Mouse (Mus musculus) CH12.LX (cell line): Measurements from ENCODE around the gene BC034090. TPM values are rescaled to one million over a fixed set of nuclear protein-coding genes. Genes with fewer than 3 reads are reported as not detected.

Experiments
- DNase-seq: peaks from one replicate; pipeline ENCODE4 v3.0.0-alpha.2; 2013; ENCODE audit errors: extremely low read depth
- H3K27ac ChIP-seq: 2 replicates; pipeline ENCODE4 v1.5.1; 2012; ENCODE audit warnings: low read depth, mild to moderate bottlenecking, control low read depth, moderate library complexity; ENCODE audit not compliant: insufficient read depth
- H3K27me3 ChIP-seq: replicated peaks from 2 replicates; pipeline ENCODE3; 2012; ENCODE audit warnings: inconsistent platforms
- H3K36me3 ChIP-seq, 2 experiments: replicated peaks in 1 of 2; 2 replicates each; pipeline versions ENCODE3 to v1.6.1; 2012; ENCODE audit warnings: inconsistent platforms in 1 of 2, low read length in 1 of 2, mild to moderate bottlenecking in 1 of 2, mixed read lengths in 1 of 2, moderate library complexity in 1 of 2; ENCODE audit not compliant: control insufficient read depth in 1 of 2, insufficient read depth in 1 of 2
- H3K4me1 ChIP-seq, 2 experiments: 2 replicates each; pipeline ENCODE4 v1.6.1; 2012; ENCODE audit warnings: inconsistent platforms in 1 of 2, moderate library complexity in 1 of 2; ENCODE audit not compliant: insufficient read depth in 2 of 2, control insufficient read depth in 1 of 2
- H3K4me2 ChIP-seq: 2 replicates; pipeline ENCODE4 v1.6.1; 2012; ENCODE audit warnings: low read depth, mild to moderate bottlenecking, control low read depth; ENCODE audit not compliant: poor library complexity, insufficient read depth, severe bottlenecking
- H3K4me3 ChIP-seq, 3 experiments: fragments of 150-350 bp in 1 of 3; sonication (generic) in 1 of 3; replicated peaks in 1 of 3; 2 replicates each; pipeline versions ENCODE3 to v1.5.1; 2011 to 2012; ENCODE audit warnings: low read depth in 2 of 3, low read length in 2 of 3, mild to moderate bottlenecking in 2 of 3, moderate library complexity in 2 of 3, control low read depth in 1 of 3, improper control_type of control experiment in 1 of 3, inconsistent platforms in 1 of 3, mixed read lengths in 1 of 3; ENCODE audit not compliant: poor library complexity in 1 of 3
- H3K79me2 ChIP-seq: replicated peaks from 2 replicates; pipeline ENCODE4 v1.6.1; 2012; ENCODE audit warnings: mild to moderate bottlenecking, moderate library complexity; ENCODE audit not compliant: control insufficient read depth, poor library complexity, insufficient read depth, severe bottlenecking; ENCODE audit errors: extremely low read depth
- H3K9ac ChIP-seq: 2 replicates; pipeline ENCODE4 v1.6.1; 2012; ENCODE audit warnings: low read depth, mild to moderate bottlenecking, control low read depth, moderate library complexity; ENCODE audit not compliant: insufficient read depth
- H3K9me3 ChIP-seq: replicated peaks from 2 replicates; pipeline ENCODE3; 2012; ENCODE audit warnings: low read length, inconsistent platforms, mixed read lengths
- CHD1 ChIP-seq: IDR thresholded peaks from 2 replicates; pipeline ENCODE4 v1.6.1; 2012; ENCODE audit warnings: low read depth, low read length, improper control_type of control experiment, inconsistent platforms
- CHD2 ChIP-seq: IDR thresholded peaks from 2 replicates; pipeline ENCODE4 v1.6.1; 2011; ENCODE audit warnings: low read length, improper control_type of control experiment
- CTCF ChIP-seq, 2 experiments: IDR thresholded peaks in 1 of 2; conservative IDR thresholded peaks in 1 of 2; 2 replicates each; pipeline ENCODE4 v1.5.1; 2011 to 2012; ENCODE audit warnings: low read depth in 2 of 2, low read length in 2 of 2, improper control_type of control experiment in 1 of 2, inconsistent platforms in 1 of 2, mild to moderate bottlenecking in 1 of 2, moderate library complexity in 1 of 2
- E2F4 ChIP-seq: IDR thresholded peaks from 2 replicates; pipeline ENCODE4 v1.6.1; 2011; ENCODE audit warnings: low read depth, low read length, improper control_type of control experiment; ENCODE audit not compliant: insufficient replicate concordance
- ELF1 ChIP-seq: IDR thresholded peaks from 2 replicates; pipeline ENCODE4 v1.6.1; 2014; ENCODE audit warnings: low read depth, mild to moderate bottlenecking, inconsistent platforms, low read length, improper control_type of control experiment
- EP300 ChIP-seq: IDR thresholded peaks from 2 replicates; pipeline ENCODE4 v1.6.1; 2011; ENCODE audit warnings: low read length, improper control_type of control experiment
- ETS1 ChIP-seq: conservative IDR thresholded peaks from 2 replicates; pipeline ENCODE4 v1.6.1; 2012; ENCODE audit warnings: low read depth, mild to moderate bottlenecking, inconsistent platforms, low read length, improper control_type of control experiment, moderate library complexity
- GABPA ChIP-seq: IDR thresholded peaks from 2 replicates; pipeline ENCODE4 v1.6.1; 2012; ENCODE audit warnings: low read depth, low read length, improper control_type of control experiment, inconsistent platforms; ENCODE audit not compliant: insufficient replicate concordance
- JUN ChIP-seq: IDR thresholded peaks from 2 replicates; pipeline ENCODE4 v1.6.1; 2011; ENCODE audit warnings: low read depth, mild to moderate bottlenecking, low read length, improper control_type of control experiment, moderate library complexity; ENCODE audit not compliant: insufficient read depth
- JUND ChIP-seq: conservative IDR thresholded peaks from 2 replicates; pipeline ENCODE4 v1.6.1; 2011; ENCODE audit warnings: low read depth, low read length, improper control_type of control experiment
- KAT2A ChIP-seq: IDR thresholded peaks from 2 replicates; pipeline ENCODE4 v1.6.1; 2012; ENCODE audit warnings: low read length, improper control_type of control experiment, inconsistent platforms; ENCODE audit not compliant: insufficient replicate concordance
- MAFK ChIP-seq: IDR thresholded peaks from 2 replicates; pipeline ENCODE4 v1.6.1; 2011; ENCODE audit warnings: low read length, improper control_type of control experiment; ENCODE audit not compliant: insufficient replicate concordance
- MAX ChIP-seq: IDR thresholded peaks from 2 replicates; pipeline ENCODE4 v1.6.1; 2011; ENCODE audit warnings: low read length, improper control_type of control experiment
- MAZ ChIP-seq: IDR thresholded peaks from 2 replicates; pipeline ENCODE4 v1.6.1; 2012; ENCODE audit warnings: low read depth, mild to moderate bottlenecking, inconsistent platforms, low read length, improper control_type of control experiment, moderate library complexity
- MXI1 ChIP-seq: IDR thresholded peaks from 2 replicates; pipeline ENCODE4 v1.6.1; 2011; ENCODE audit warnings: mild to moderate bottlenecking, low read depth, low read length, improper control_type of control experiment
- MYC ChIP-seq: IDR thresholded peaks from 2 replicates; pipeline ENCODE4 v1.6.1; 2011; ENCODE audit warnings: low read depth, mild to moderate bottlenecking, improper control_type of control experiment, low read length
- NELFE ChIP-seq: IDR thresholded peaks from 2 replicates; pipeline ENCODE4 v1.6.1; 2011; ENCODE audit warnings: low read depth, low read length, improper control_type of control experiment
- NRF1 ChIP-seq: IDR thresholded peaks from 2 replicates; pipeline ENCODE4 v1.6.1; 2014; ENCODE audit warnings: low read depth, mild to moderate bottlenecking, inconsistent platforms, low read length, improper control_type of control experiment, moderate library complexity
- POLR2AphosphoS2 ChIP-seq: IDR thresholded peaks from 2 replicates; pipeline ENCODE4 v1.6.1; 2011; ENCODE audit warnings: low read depth, low read length, improper control_type of control experiment
- SIN3A ChIP-seq: IDR thresholded peaks from 2 replicates; pipeline ENCODE4 v1.6.1; 2012; ENCODE audit warnings: low read length, improper control_type of control experiment, inconsistent platforms
- TCF12 ChIP-seq: IDR thresholded peaks from 2 replicates; pipeline ENCODE4 v1.6.1; 2014; ENCODE audit warnings: low read depth, mild to moderate bottlenecking, inconsistent platforms, low read length, improper control_type of control experiment
- UBTF ChIP-seq: IDR thresholded peaks from 2 replicates; pipeline ENCODE4 v1.6.1; 2012; ENCODE audit warnings: low read depth, mild to moderate bottlenecking, inconsistent platforms, low read length, improper control_type of control experiment, moderate library complexity
- USF1 ChIP-seq: IDR thresholded peaks from 2 replicates; pipeline ENCODE4 v1.6.1; 2014; ENCODE audit warnings: low read depth, mild to moderate bottlenecking, inconsistent platforms, low read length, improper control_type of control experiment
- ZC3H11A ChIP-seq: IDR thresholded peaks from 2 replicates; pipeline ENCODE4 v1.6.1; 2012; ENCODE audit warnings: low read depth, mild to moderate bottlenecking, inconsistent platforms, low read length, improper control_type of control experiment
- ZKSCAN1 ChIP-seq: IDR thresholded peaks from 2 replicates; pipeline ENCODE4 v1.6.1; 2012; ENCODE audit warnings: low read depth, inconsistent platforms, low read length, improper control_type of control experiment, borderline replicate concordance
- ZNF384 ChIP-seq: IDR thresholded peaks from 2 replicates; pipeline ENCODE4 v1.6.1; 2012; ENCODE audit warnings: low read depth, low read length, improper control_type of control experiment, inconsistent platforms
- dilution Hi-C: fragments of 300-500 bp; cut with MboI; formaldehyde crosslinking; loops from 2 replicates; pipeline ENCODE4 v1.14.3; 2020; ENCODE audit warnings: low sequenced_read_pairs; ENCODE audit not compliant: extremely low pct_unique_long_range_greater_than_20kb, extremely low pct_ligation_motif_present
- in situ Hi-C: fragments of 300-500 bp; cut with MboI; formaldehyde crosslinking; loops from 3 replicates; pipeline ENCODE4 v1.14.3; 2019; ENCODE audit warnings: low sequenced_read_pairs, low pct_ligation_motif_present, low pct_unique_long_range_greater_than_20kb, mixed read lengths
- polyA plus RNA-seq: library from polyadenylated mRNA; unstranded; fragments of >175 nt; gene quantifications from 2 replicates; pipeline ENCODE4 v1.2.1, GENCODE M21; 2012; ENCODE audit warnings: low read depth; ENCODE audit not compliant: insufficient read length
- total RNA-seq, 2 experiments: library from RNA; depleted of rRNA; stranded (reverse); fragments of 300-350 nt in 1 of 2; fragments of >200 nt in 1 of 2; gene quantifications; 2 replicates each; pipeline ENCODE4 v1.2.3; 2012 to 2014

Gene BC034090
- total and polyA plus RNA-seq, 3 experiments = 1.6 to 4.6 (median 3.0) TPM

DNA sequence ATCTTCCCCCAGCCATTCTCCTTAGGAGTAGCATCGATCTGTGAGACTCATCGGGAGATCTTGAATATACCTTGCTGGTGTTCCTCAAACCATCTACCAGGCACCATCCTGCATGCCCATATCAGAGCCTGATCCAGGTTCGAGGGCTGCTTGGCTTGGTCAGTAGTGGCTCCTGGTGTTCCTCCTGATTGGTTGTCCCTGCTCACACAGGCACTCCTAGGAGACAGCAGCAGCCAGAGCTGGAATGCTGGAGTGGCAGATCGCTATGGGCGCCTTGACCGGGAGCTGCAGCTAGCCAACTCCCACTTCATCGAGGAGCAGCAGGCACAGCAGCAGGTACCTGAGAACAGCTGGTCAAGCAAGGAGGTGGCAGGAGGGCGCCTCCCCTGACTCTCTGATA is 53.0 kb downstream of the BC034090 start:
- H3K4me3 ChIP-seq = no peak overlapping the region
- no peaks in the 10 kb centered on the region for H3K79me2 ChIP-seq
- H3K4me1 ChIP-seq = no peaks in the 10 kb centered on the region
- no peak overlapping the region for H3K9ac ChIP-seq
- DNase-seq = no peak
- H3K36me3 ChIP-seq = peaks cover 54 to 86% of the 10 kb centered on the region in 2 experiments
- no peak for TF ChIP-seq CTCF (conservative IDR thresholded peaks at IDR 0.05 in 1 of 2, IDR thresholded peaks at IDR 0.05 in 1 of 2; ENCODE audit: low read depth in 2 of 2, low read length in 2 of 2)
- in situ Hi-C loops (no loop called here), dilution Hi-C loops (no loop called here)
- H3K27me3 ChIP-seq = no peaks in the 10 kb centered on the region
- H3K27ac ChIP-seq = no peak overlapping the region
- H3K4me2 ChIP-seq = no peak overlapping the region
- no peaks in the 10 kb centered on the region for H3K9me3 ChIP-seq

DNA sequence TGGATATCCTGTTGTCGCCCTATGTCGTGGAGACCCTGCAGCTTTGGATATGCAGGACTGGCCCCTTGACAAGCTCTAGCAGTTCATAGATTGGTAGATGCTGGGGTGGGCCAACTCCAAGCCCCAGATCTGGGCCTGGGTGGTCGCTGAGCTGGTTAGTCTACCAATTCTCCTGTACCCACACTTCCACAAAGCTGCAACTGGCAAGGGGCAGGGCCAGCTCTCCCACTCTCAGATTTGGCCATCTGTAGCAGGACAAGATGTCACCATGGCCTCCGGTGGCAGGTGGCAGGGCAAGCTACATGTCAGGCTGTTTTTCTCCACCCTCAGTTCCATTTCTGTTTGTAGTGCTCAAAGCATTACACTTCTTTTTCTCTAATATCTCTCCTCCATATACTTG is 55.6 kb downstream of the BC034090 start:
- no peak overlapping the region for H3K27ac ChIP-seq
- H3K9me3 ChIP-seq = no peaks in the 10 kb centered on the region
- no peaks in the 10 kb centered on the region for H3K79me2 ChIP-seq
- dilution Hi-C loops = no loop called here
- TF ChIP-seq CHD2 (no peak), ETS1 (no peak), MAX (no peak), POLR2AphosphoS2 (no peak), CHD1 (no peak), UBTF (no peak), ZC3H11A (no peak), JUN (no peak), MAZ (no peak), NELFE (no peak), ZKSCAN1 (no peak), ELF1 (no peak)
- TF ChIP-seq, all 38 proteins: peak for 0
- Histone ChIP-seq H3K4me3 (no peak overlapping the region), H3K36me3 (peaks cover 51 to 69% of the 10 kb centered on the region in 2 experiments), H3K27me3 (no peaks in the 10 kb centered on the region), H3K9ac (no peak overlapping the region), H3K4me1 (no peaks in the 10 kb centered on the region), H3K4me2 (no peak overlapping the region)
- DNase-seq = no peak
- in situ Hi-C loops = no loop called here

DNA sequence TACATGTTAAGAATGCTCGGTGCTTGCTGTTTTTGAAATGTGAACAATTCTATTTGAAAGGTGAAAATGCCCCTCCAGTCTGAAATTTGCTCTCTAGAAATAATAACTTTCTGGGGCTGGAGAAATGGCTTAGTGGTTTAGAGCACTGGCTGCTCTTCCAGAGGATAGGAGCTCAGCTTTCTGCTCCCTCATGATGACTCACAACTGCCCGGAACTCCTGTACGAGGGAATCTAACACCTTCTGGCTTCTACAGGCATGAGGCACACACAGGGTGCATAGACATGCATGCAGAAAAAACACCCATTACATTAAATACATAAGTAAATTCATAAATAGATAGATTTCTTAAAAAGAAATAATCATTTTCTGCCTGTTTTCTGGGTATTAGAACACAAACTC is 60.1 kb downstream of the BC034090 start:
- Histone ChIP-seq H3K4me1 (no peaks in the 10 kb centered on the region), H3K27ac (no peak overlapping the region), H3K4me2 (no peak overlapping the region), H3K27me3 (no peaks in the 10 kb centered on the region), H3K79me2 (no peaks in the 10 kb centered on the region), H3K36me3 (peaks cover 21 to 53% of the 10 kb centered on the region in 2 experiments), H3K9me3 (no peaks in the 10 kb centered on the region), H3K9ac (no peak overlapping the region)
- dilution Hi-C loops = no loop called here
- DNase-seq = no peak
- in situ Hi-C loops = no loop called here
- TF ChIP-seq NRF1 (no peak), MAFK (no peak), ZC3H11A (no peak), USF1 (no peak), ZNF384 (no peak), E2F4 (no peak), MYC (no peak), EP300 (no peak), JUND (no peak), SIN3A (no peak), KAT2A (no peak), POLR2AphosphoS2 (no peak), CTCF (conservative IDR thresholded peaks at IDR 0.05 in 1 of 2, IDR thresholded peaks at IDR 0.05 in 1 of 2; ENCODE audit: low read depth in 2 of 2, low read length in 2 of 2) (no peak), MXI1 (no peak), GABPA (no peak), TCF12 (no peak)
- TF ChIP-seq, all 38 proteins: peak for 0
- H3K4me3 ChIP-seq = no peak overlapping the region
